Mouse (Mus musculus): ENCODE results near the gene Adora3. TPM values are rescaled to one million over a fixed set of nuclear protein-coding genes. Genes with fewer than 3 reads are reported as not detected.
"Not testable (repeated sequence)": the region's sequence is repeated elsewhere in the genome, so short reads cannot be mapped to it uniquely, and the experiment has no call there.

The Adora3 gene
- polyA plus RNA-seq, 1 experiment, result 0.35 TPM

GRCm38 (mm10) chr3:105899394-105900147 is 28.9 kb downstream of the Adora3 start:
- DNase-seq (ENCODE audit: low read depth, low spot score), result peak; percentile 56
- WGBS, result 43% methylated on average over 8 of the region's 8 CpGs

DNA sequence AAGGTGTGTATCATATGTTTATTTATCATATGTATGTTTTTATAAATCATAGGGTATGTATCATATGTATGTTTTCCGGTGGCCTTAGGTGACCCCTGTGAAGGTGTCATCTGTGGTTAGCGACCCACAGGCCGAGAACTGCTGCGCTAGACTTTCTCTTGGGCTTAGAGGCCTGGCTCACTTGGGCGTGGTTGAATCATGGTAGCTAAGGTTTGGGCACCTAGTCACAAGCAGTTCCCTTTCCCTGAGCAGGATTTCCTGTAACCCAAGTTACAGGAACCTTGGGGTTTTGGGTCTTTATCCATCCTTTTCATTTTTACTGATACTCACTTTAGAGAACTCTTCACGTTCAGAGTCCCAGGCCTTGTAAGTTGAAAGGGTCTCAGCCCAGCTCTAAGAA is 29.6 kb downstream of the Adora3 start:
- DNase-seq (ENCODE audit: low read depth, low spot score), result no peak
- 73% methylated on average over 6 of the region's 6 CpGs for WGBS

- DNase-seq (ENCODE audit: low read depth, low spot score), result no peak
- 71% methylated on average over 3 of the region's 3 CpGs for WGBS
These were observed 30.1 kb downstream of the Adora3 start for GRCm38 (mm10) chr3:105900716-105901115.

DNA sequence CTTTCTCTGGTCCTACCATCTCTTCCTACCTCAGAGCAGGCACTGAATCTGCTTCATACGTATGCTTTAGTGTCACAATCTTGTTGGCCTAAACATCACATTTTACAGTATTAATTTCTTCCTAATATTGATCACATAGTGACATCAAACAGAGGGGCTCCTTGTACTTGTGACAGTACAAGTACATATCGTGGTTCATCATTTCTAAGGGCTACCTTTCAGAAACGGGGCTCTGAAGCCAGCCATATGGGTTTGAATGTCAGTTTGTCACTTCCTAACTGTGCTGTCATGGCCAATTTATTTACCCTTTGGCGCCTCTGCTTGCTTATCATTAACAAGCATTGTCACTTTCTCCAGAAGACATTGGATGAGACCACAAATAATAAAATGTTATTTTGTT is 30.8 kb downstream of the Adora3 start:
- 66% methylated on average over 4 of the region's 4 CpGs for WGBS
- no peak for DNase-seq (ENCODE audit: low read depth, low spot score)

DNA sequence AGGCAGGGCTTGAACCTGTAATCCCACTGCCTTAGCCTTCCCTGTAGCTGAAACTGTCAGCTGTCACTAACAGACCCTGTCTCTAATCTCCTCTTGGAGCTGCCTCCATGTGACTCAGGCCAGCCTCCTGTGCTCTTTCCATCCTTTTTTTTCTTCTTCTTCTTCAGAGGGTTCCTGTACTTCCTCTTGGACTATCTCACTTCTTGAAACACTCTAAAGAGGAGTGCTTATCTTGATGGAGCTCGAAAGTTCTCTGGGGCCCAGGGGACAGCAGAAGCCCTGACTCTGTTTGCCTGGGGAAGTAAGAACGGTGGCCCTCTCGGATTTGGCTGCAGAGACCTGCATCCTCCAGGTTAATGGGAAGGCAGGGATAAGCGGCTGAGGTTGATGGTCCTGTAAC is 33.6 kb downstream of the Adora3 start:
- 54% methylated on average over 4 of the region's 4 CpGs for WGBS

GRCm38 (mm10) chr3:105904721-105905120 is 34.1 kb downstream of the Adora3 start:
- 89% methylated on average over 9 of the region's 9 CpGs for WGBS
- DNase-seq (ENCODE audit: low read depth, low spot score), result no peak

More for the DNA sequence above, 33.6 kb downstream of the Adora3 start:
- no peak for DNase-seq (ENCODE audit: low read depth, low spot score)

GRCm38 (mm10) chr3:105907956-105908655 is 37.4 kb downstream of the Adora3 start:
- no peak for DNase-seq (ENCODE audit: low read depth, low spot score)
- WGBS, result 47% methylated on average over 9 of the region's 9 CpGs

DNA sequence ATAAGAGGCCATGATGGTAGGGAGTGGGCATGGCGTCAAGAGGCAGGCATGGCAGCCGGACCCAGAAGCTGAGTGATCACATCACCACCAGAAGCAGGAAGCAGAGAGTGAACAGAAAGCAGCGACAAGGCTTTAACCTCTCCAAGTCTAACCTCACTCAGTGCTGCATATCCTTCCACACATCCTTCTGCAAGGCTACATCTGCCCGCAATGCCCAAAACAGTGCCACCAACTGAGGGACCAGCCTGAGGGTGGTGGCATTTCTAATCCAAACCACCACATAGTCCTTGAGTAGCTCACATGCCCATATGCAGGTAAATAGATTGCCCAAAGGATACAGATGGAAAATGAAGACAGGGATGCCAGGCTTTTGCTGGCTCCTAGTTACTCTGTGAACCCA is 38.3 kb downstream of the Adora3 start:
- no peak for DNase-seq (ENCODE audit: low read depth, low spot score)
- WGBS, result 93% methylated on average over 4 of the region's 4 CpGs

- WGBS, result 64% methylated on average over 11 of the region's 11 CpGs
- no peak for DNase-seq (ENCODE audit: low read depth, low spot score)
These were observed 40.0 kb downstream of the Adora3 start for GRCm38 (mm10) chr3:105910519-105911190.

DNA sequence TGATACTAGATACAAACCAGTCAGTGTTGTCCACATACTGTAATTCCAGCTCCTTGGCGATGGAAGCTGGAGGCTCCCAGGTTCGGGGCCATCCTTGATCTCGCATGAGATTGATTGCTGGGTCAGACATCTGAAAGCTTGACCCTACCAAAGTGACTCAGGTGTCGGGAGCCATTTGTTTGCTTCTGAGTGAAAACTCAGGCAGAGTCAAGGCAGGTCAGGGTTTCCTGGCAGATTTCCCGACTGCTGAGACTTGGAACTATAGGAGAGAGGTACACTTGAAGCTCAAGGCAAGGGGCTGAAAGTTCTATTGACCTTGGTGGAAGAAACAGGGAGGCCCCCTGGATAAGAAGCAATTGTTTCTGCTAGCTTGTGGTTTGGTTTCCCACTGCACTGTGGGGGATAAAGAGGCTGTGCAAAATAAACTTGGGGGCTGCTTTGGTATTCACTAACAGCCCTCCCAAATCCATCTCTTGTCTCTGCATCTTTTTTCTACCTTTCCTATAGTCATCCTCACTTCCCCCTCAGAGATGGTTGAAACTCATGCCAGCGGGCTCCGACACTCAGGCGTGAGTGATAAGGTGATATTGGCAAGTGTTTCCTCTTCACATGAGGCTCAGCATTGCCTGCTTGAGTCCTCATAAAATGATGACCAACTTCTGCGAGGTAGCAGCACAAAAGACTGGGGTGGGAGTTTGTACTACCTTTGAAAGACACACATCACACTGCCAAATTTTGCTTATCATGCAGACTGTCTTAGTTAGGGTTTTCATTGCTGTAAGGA is 41.6 kb downstream of the Adora3 start:
- WGBS, result 68% methylated on average over 9 of the region's 9 CpGs
- no peak for DNase-seq (ENCODE audit: low read depth, low spot score)

DNA sequence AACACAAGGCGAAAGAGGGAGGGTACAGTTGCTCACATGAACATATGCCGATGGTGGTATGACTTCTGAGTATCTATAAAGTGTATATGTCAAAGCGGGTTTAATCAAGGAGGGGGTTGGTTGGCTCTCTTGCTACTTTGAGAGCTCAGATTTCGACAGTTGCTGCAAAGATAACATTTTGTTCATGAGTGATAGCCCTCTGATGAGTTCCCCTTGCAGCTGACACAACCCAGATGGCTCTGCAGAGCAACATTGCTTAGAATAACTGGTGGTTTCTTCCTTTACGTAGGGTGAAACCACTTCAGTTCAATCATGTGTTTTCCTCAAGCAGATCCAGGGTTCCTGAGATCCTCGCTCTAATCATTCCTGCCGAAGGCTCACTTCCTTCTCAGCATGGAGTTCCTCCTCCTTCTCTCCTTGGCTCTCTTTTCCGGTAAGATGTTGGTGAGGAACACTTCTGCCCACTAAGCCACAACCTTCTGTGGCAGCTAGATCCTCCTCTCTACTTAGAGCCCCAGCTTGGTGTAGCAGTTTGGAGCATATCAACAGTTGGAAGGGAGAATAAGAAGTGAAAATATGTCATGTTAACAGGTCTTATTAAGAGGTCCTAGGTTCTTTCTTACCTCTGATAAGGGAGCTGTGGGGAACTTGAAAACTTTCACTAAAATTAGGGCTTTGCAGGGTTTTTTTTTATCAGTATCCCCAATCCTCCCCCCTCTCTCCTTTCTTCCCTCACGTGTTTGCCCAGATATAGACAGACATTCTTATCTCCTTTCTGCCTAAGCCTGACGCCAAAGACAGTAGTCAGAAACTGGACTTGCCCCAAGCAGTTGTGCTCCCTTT is 43.4 kb downstream of the Adora3 start:
- WGBS, result 59% methylated on average over 10 of the region's 10 CpGs
- DNase-seq (ENCODE audit: low read depth, low spot score), result no peak

DNA sequence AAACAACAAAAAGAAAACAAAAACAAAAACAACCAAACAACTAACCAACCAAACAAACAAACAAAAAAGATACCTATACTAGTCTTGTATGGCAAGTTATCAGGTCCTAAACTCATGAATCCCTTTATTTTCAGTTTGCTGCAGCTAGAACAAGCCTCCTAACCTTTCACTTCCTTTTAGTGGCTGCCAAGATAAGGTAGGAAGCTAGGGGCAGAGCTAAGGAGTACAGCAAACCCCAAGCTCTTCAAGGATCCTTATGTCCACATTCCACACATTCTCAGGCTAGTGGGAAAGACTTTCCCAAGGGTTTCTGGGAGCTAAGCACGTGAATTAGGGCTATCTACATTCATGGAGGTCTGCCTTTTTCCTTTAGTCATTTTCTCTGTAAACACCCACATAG is 44.6 kb downstream of the Adora3 start:
- 25% methylated on average over 1 of the region's 1 CpGs for WGBS

DNA sequence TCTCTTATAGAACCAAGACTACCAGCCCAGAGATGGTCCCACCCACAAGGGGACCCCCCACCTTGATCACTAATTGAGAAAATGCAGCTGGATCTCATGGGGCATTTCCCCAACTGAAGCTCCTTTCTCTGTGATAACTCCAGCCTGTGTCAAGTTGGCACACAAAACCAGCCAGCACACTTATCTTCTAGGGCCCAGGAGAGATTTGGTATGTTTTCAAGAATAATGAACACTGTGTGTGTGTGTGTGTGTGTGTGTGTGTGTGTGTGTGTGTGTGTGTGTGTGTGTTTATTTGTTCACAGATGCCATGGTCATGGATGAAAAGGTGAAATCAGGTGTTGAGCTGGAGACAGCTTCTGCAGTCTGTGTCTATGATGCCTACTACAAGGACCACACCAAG is 45.8 kb downstream of the Adora3 start:
- DNase-seq (ENCODE audit: low read depth, low spot score), result not testable (repeated sequence)

More for the DNA sequence above, 44.6 kb downstream of the Adora3 start:
- no peak for DNase-seq (ENCODE audit: low read depth, low spot score)

GRCm38 (mm10) chr3:105917656-105918354 is 47.1 kb downstream of the Adora3 start:
- WGBS, result 72% methylated on average over 10 of the region's 10 CpGs
- no peak for DNase-seq (ENCODE audit: low read depth, low spot score)

DNA sequence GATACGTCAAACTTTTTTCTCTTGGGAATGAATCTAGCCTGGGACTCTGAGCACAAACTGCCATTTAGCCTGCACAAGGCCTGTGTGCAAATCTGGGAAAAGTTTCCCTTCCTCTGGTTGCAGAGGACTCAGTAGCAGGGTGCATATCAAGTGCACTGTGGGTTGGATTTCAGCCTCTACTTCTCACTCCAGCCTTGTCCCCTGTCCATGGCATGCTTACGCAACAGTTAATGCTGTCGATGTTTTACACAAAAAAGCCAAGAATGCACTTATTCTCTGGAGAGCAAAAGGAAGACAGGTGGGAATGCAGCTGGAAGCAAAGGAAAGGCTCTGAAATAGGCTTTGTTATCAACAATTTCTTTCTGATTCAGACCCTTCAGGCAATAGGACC is 47.7 kb downstream of the Adora3 start:
- no peak for DNase-seq (ENCODE audit: low read depth, low spot score)
- 74% methylated on average over 3 of the region's 3 CpGs for WGBS

- DNase-seq (ENCODE audit: low read depth, low spot score), result not testable (repeated sequence)
These were observed 50.1 kb downstream of the Adora3 start for GRCm38 (mm10) chr3:105920743-105921142.

- WGBS, result 44% methylated on average over 2 of the region's 2 CpGs
- DNase-seq (ENCODE audit: low read depth, low spot score), result no peak
These were observed 51.3 kb downstream of the Adora3 start for GRCm38 (mm10) chr3:105921959-105922358.

DNA sequence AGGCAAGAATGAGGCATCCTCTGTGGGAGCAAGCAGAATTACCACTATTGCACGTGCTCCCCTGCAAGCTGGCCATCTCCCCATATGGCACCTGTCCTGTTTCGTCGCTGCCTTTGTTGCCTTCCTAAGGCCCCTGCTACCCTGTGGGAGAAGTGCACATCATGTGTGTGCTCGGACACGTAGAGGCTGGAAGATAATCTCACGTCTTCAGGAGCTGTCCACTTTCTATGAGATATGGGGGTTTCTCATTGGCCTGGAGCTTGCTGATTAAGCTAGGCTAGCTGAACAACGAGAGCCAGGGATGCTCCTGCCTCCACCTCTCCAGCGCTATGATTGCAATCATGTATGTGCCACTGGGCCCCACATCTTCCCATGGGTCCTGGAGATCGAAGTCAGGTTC is 54.0 kb downstream of the Adora3 start:
- DNase-seq (ENCODE audit: low read depth, low spot score), result no peak
- WGBS, result 83% methylated on average over 9 of the region's 9 CpGs
